Mouse (Mus musculus): ENCODE measurements around the gene Neu2. TPM values are rescaled to one million over a fixed set of nuclear protein-coding genes. Genes with fewer than 3 reads are reported as not detected.

Neu2 gene
- 3.0 TPM for polyA plus RNA-seq (2015; fragmentation: Illumina TruSeq; extraction: RNeasy Lipid Tissue Mini Kit (QIAGEN cat#74804); ENCODE audit: insufficient read depth, low read depth, low replicate concordance)

GRCm38 (mm10) chr1:87509561-87510165, at the start of gene Neu2:
Neu2 (plus strand) TSS chr1:87509889.

GRCm38 (mm10) chr1:87469971-87470370, 39.7 kb upstream of the Neu2 start, which contains the start of gene Snorc:
Snorc (plus strand) TSS chr1:87470271.

GRCm38 (mm10) chr1:87573800-87574215, 64.1 kb downstream of the Neu2 start, which contains the start of gene Ngef:
Ngef (minus strand) TSS chr1:87573870.

GRCm38 (mm10) chr1:87620211-87620668, 110.6 kb downstream of the Neu2 start, which contains the start of gene Inpp5d:
Inpp5d (plus strand) TSS chr1:87620312.

Other genes with a start within 250 kb of the Neu2 start
- 4.9 TPM for gene Efhd1, start 245.5 kb upstream of the Neu2 start, polyA plus RNA-seq (2015; fragmentation: Illumina TruSeq; extraction: RNeasy Lipid Tissue Mini Kit (QIAGEN cat#74804); ENCODE audit: insufficient read depth, low read depth, low replicate concordance)
- gene Gigyf2, start 182.9 kb upstream of the Neu2 start, polyA plus RNA-seq (2015; fragmentation: Illumina TruSeq; extraction: RNeasy Lipid Tissue Mini Kit (QIAGEN cat#74804); ENCODE audit: insufficient read depth, low read depth, low replicate concordance) = 20.3 TPM
- not detected for gene Kcnj13, start 115.2 kb upstream of the Neu2 start, polyA plus RNA-seq (2015; fragmentation: Illumina TruSeq; extraction: RNeasy Lipid Tissue Mini Kit (QIAGEN cat#74804); ENCODE audit: insufficient read depth, low read depth, low replicate concordance)
- not detected for gene Snorc, start 39.6 kb upstream of the Neu2 start, polyA plus RNA-seq (2015; fragmentation: Illumina TruSeq; extraction: RNeasy Lipid Tissue Mini Kit (QIAGEN cat#74804); ENCODE audit: insufficient read depth, low read depth, low replicate concordance)
- 2.5 TPM for gene Ngef, start 64.0 kb downstream of the Neu2 start, polyA plus RNA-seq (2015; fragmentation: Illumina TruSeq; extraction: RNeasy Lipid Tissue Mini Kit (QIAGEN cat#74804); ENCODE audit: insufficient read depth, low read depth, low replicate concordance)
- 6.8 TPM for gene Inpp5d, start 110.4 kb downstream of the Neu2 start, polyA plus RNA-seq (2015; fragmentation: Illumina TruSeq; extraction: RNeasy Lipid Tissue Mini Kit (QIAGEN cat#74804); ENCODE audit: insufficient read depth, low read depth, low replicate concordance)
- gene Atg16l1, start 246.0 kb downstream of the Neu2 start, polyA plus RNA-seq (2015; fragmentation: Illumina TruSeq; extraction: RNeasy Lipid Tissue Mini Kit (QIAGEN cat#74804); ENCODE audit: insufficient read depth, low read depth, low replicate concordance) = 11.1 TPM